Mouse (Mus musculus): ENCODE data around the gene Gm8251.

GRCm38 (mm10) chr1:44041797-44042554, 19.8 kb downstream of the Gm8251 start:
- TF ChIP-seq POLR2A (IDR thresholded peaks at IDR 0.05; ENCODE audit: insufficient read depth, low read depth, low read length) = no peak
- peak; percentile 94 for TF ChIP-seq CTCF (IDR thresholded peaks at IDR 0.05)
- no peak for TF ChIP-seq EP300 (IDR thresholded peaks at IDR 0.05; ENCODE audit: insufficient read depth, low read depth, low read length)
